Mouse (Mus musculus): ENCODE measurements around the gene Klk1b9. TPM values are rescaled to one million over a fixed set of nuclear protein-coding genes. Genes with fewer than 3 reads are reported as not detected.
"Not testable (repeated sequence)": the region's sequence is repeated elsewhere in the genome, so short reads cannot be mapped to it uniquely, and the experiment has no call there.

Gene Klk1b9
- total and polyA plus RNA-seq, 3 experiments = not detected

DNA sequence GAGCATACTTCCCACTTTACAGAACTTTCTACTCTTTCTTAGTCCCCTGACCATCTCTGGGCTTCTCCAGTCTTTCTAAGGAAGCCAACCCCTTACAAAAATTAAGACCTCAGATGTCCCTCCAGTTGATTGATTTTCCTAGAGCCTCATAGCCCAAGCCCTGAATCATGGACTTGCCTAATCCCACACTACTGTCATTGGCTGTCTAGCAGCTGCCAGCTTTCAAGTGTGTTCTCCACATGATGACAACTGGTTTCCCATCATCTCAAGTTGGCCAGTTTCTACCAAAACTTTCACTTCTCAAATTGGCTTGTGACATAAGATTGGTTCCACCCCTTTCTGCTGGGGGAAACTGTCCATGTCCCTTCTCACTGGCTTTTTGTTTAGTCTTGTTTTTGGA is 29.0 kb downstream of the Klk1b9 start:
- H3K36me3 ChIP-seq (ENCODE audit: control insufficient read depth in 1 of 2, insufficient read depth in 2 of 2, low read length in 2 of 2) = no peaks in the 10 kb centered on the region
- no peaks in the 10 kb centered on the region for H3K4me1 ChIP-seq (ENCODE audit: control insufficient read depth in 1 of 2, insufficient read depth in 2 of 2, low read length in 2 of 2)
- TF ChIP-seq POLR2AphosphoS5 (IDR thresholded peaks at IDR 0.05; ENCODE audit: borderline replicate concordance, low read depth, low read length) = no peak
- TF ChIP-seq BHLHE40 (IDR thresholded peaks at IDR 0.05; ENCODE audit: borderline replicate concordance, low read depth, low read length) = no peak
- TF ChIP-seq CHD1 (IDR thresholded peaks at IDR 0.05; ENCODE audit: low read depth, low read length) = no peak
- no peaks in the 10 kb centered on the region for H3K79me2 ChIP-seq (ENCODE audit: control insufficient read depth, insufficient read depth, low read length, poor library complexity)
- no peak overlapping the region for H3K4me3 ChIP-seq (ENCODE audit: control insufficient read depth in 1 of 2, insufficient read depth in 1 of 2, low read depth in 2 of 2, low read length in 2 of 2)
- DNase-seq (ENCODE audit: low read depth, low spot score) = no peak
- H3K27me3 ChIP-seq (ENCODE audit: control insufficient read depth in 1 of 2, insufficient read depth in 2 of 2, low read length in 2 of 2) = no peaks in the 10 kb centered on the region
- H3K9me3 ChIP-seq (replicated peaks; ENCODE audit: insufficient read depth, low read length) = no peaks in the 10 kb centered on the region
- no peak overlapping the region for H3K27ac ChIP-seq (ENCODE audit: control insufficient read depth, low read depth, low read length)
- H3K9ac ChIP-seq (ENCODE audit: control insufficient read depth, low read depth, low read length, poor library complexity, severe bottlenecking) = no peak overlapping the region

- not testable (repeated sequence) for H3K27ac ChIP-seq (ENCODE audit: control insufficient read depth, low read depth, low read length); H3K27me3 ChIP-seq (ENCODE audit: control insufficient read depth in 1 of 2, insufficient read depth in 2 of 2, low read length in 2 of 2); H3K36me3 ChIP-seq (ENCODE audit: control insufficient read depth in 1 of 2, insufficient read depth in 2 of 2, low read length in 2 of 2)
These were observed 36.0 kb downstream of the Klk1b9 start, which contains the start of gene Klk1b26 for GRCm38 (mm10) chr7:44011868-44012267. TSS of gene Klk1b26 (plus strand) at chr7:44012168.

GRCm38 (mm10) chr7:44014666-44015065 is 38.8 kb downstream of the Klk1b9 start:
- DNase-seq (ENCODE audit: low read depth, low spot score); H3K27me3 ChIP-seq (ENCODE audit: control insufficient read depth in 1 of 2, insufficient read depth in 2 of 2, low read length in 2 of 2); H3K4me1 ChIP-seq (ENCODE audit: control insufficient read depth in 1 of 2, insufficient read depth in 2 of 2, low read length in 2 of 2); H3K4me3 ChIP-seq (ENCODE audit: control insufficient read depth in 1 of 2, insufficient read depth in 1 of 2, low read depth in 2 of 2, low read length in 2 of 2); H3K36me3 ChIP-seq (ENCODE audit: control insufficient read depth in 1 of 2, insufficient read depth in 2 of 2, low read length in 2 of 2); H3K9ac ChIP-seq (ENCODE audit: control insufficient read depth, low read depth, low read length, poor library complexity, severe bottlenecking); H3K9me3 ChIP-seq (replicated peaks; ENCODE audit: insufficient read depth, low read length); H3K27ac ChIP-seq (ENCODE audit: control insufficient read depth, low read depth, low read length); H3K79me2 ChIP-seq (ENCODE audit: control insufficient read depth, insufficient read depth, low read length, poor library complexity): not testable (repeated sequence)

More at GRCm38 (mm10) chr7:44011868-44012267, 36.0 kb downstream of the Klk1b9 start, which contains the start of gene Klk1b26:
- not testable (repeated sequence) for H3K79me2 ChIP-seq (ENCODE audit: control insufficient read depth, insufficient read depth, low read length, poor library complexity); DNase-seq (ENCODE audit: low read depth, low spot score); H3K9ac ChIP-seq (ENCODE audit: control insufficient read depth, low read depth, low read length, poor library complexity, severe bottlenecking); H3K4me3 ChIP-seq (ENCODE audit: control insufficient read depth in 1 of 2, insufficient read depth in 1 of 2, low read depth in 2 of 2, low read length in 2 of 2); H3K9me3 ChIP-seq (replicated peaks; ENCODE audit: insufficient read depth, low read length); H3K4me1 ChIP-seq (ENCODE audit: control insufficient read depth in 1 of 2, insufficient read depth in 2 of 2, low read length in 2 of 2)

DNA sequence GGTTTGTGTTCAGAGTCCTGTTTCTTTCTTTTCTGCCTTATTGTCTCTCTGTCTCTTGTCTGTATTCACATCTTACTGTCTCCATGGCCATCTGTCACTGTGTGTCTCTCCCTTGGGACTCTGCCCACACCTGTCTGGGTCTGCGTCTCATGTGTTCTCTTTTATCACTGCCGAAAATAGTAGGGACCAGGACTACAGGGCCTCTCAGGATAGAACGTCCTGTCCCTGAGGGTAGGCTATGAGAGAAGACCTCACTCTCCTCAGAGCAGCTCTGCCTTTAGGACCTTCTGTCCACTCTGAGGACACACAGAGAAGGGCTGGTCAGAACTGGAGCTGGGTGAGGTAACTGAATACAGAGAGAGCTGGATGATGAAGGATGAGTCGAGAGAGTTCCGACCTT is 39.2 kb downstream of the Klk1b9 start:
- Histone ChIP-seq H3K4me1 (ENCODE audit: control insufficient read depth in 1 of 2, insufficient read depth in 2 of 2, low read length in 2 of 2) (no peaks in the 10 kb centered on the region), H3K9ac (ENCODE audit: control insufficient read depth, low read depth, low read length, poor library complexity, severe bottlenecking) (no peak overlapping the region), H3K27me3 (ENCODE audit: control insufficient read depth in 1 of 2, insufficient read depth in 2 of 2, low read length in 2 of 2) (no peaks in the 10 kb centered on the region), H3K36me3 (ENCODE audit: control insufficient read depth in 1 of 2, insufficient read depth in 2 of 2, low read length in 2 of 2) (no peaks in the 10 kb centered on the region), H3K79me2 (ENCODE audit: control insufficient read depth, insufficient read depth, low read length, poor library complexity) (no peaks in the 10 kb centered on the region), H3K4me3 (ENCODE audit: control insufficient read depth in 1 of 2, insufficient read depth in 1 of 2, low read depth in 2 of 2, low read length in 2 of 2) (no peak overlapping the region), H3K9me3 (replicated peaks; ENCODE audit: insufficient read depth, low read length) (no peaks in the 10 kb centered on the region), H3K27ac (ENCODE audit: control insufficient read depth, low read depth, low read length) (no peak overlapping the region)
- no peak for DNase-seq (ENCODE audit: low read depth, low spot score)
- TF ChIP-seq MYB (IDR thresholded peaks at IDR 0.05; ENCODE audit: low read depth, low read length) (no peak), USF2 (IDR thresholded peaks at IDR 0.05; ENCODE audit: borderline replicate concordance in 1 of 2, insufficient read depth in 1 of 2, low read depth in 1 of 2, low read length in 2 of 2) (no peak), MXI1 (IDR thresholded peaks at IDR 0.05; ENCODE audit: low read depth, low read length) (no peak), NRF1 (IDR thresholded peaks at IDR 0.05; ENCODE audit: insufficient read depth, low read depth, low read length, poor library complexity, severe bottlenecking) (no peak), UBTF (IDR thresholded peaks at IDR 0.05; ENCODE audit: borderline replicate concordance, insufficient read depth, low read depth, low read length) (no peak), CTCF (IDR thresholded peaks at IDR 0.05 in 2 of 3, conservative IDR thresholded peaks at IDR 0.05 in 1 of 3; ENCODE audit: control insufficient read depth in 1 of 3, insufficient read depth in 1 of 3, low read depth in 2 of 3, low read length in 3 of 3, poor library complexity in 1 of 3, severe bottlenecking in 1 of 3) (no peak), SMC3 (IDR thresholded peaks at IDR 0.05; ENCODE audit: low read depth, low read length) (no peak), POLR2A (IDR thresholded peaks at IDR 0.05; ENCODE audit: control insufficient read depth in 1 of 2, insufficient read depth in 1 of 2, low read depth in 1 of 2, low read length in 2 of 2, poor library complexity in 1 of 2) (no peak), HCFC1 (IDR thresholded peaks at IDR 0.05; ENCODE audit: low read depth, low read length) (no peak), ETS1 (IDR thresholded peaks at IDR 0.05; ENCODE audit: low read depth, low read length) (no peak), POLR2AphosphoS2 (IDR thresholded peaks at IDR 0.05; ENCODE audit: low read length) (no peak), MEF2A (IDR thresholded peaks at IDR 0.05; ENCODE audit: extremely low read depth, insufficient replicate concordance, low read depth, low read length, poor library complexity, severe bottlenecking) (no peak), TBP (IDR thresholded peaks at IDR 0.05; ENCODE audit: low read depth, low read length) (no peak), POLR2AphosphoS5 (IDR thresholded peaks at IDR 0.05; ENCODE audit: borderline replicate concordance, low read depth, low read length) (no peak), ZNF384 (IDR thresholded peaks at IDR 0.05; ENCODE audit: low read depth, low read length) (no peak), ZKSCAN1 (IDR thresholded peaks at IDR 0.05; ENCODE audit: low read depth, low read length) (no peak), CHD2 (IDR thresholded peaks at IDR 0.05; ENCODE audit: low read length) (no peak), RCOR1 (IDR thresholded peaks at IDR 0.05; ENCODE audit: low read depth, low read length) (no peak)

Measured in MEL (cell line).